Mouse (Mus musculus) ES-E14 (cell line): ENCODE results near the gene Oasl2.
"Not testable (repeated sequence)": the region's sequence is repeated elsewhere in the genome, so short reads cannot be mapped to it uniquely, and the experiment has no call there.

Experiments used
- CHD2 ChIP-seq: IDR thresholded peaks from 2 replicates; pipeline ENCODE4 v1.6.1; 2014; ENCODE audit warnings: mild to moderate bottlenecking, low read depth, low read length, inconsistent platforms
- HCFC1 ChIP-seq: IDR thresholded peaks from 2 replicates; pipeline ENCODE4 v1.6.1; 2012; ENCODE audit warnings: low read length, inconsistent platforms, borderline replicate concordance; ENCODE audit not compliant: insufficient read depth
- MAFK ChIP-seq: IDR thresholded peaks from 2 replicates; pipeline ENCODE4 v1.6.1; 2014; ENCODE audit warnings: mild to moderate bottlenecking, low read depth, low read length, inconsistent platforms; ENCODE audit not compliant: insufficient read depth
- ZC3H11A ChIP-seq: IDR thresholded peaks from 2 replicates; pipeline ENCODE4 v1.6.1; 2012; ENCODE audit warnings: low read depth, mild to moderate bottlenecking, inconsistent platforms, low read length, borderline replicate concordance
- ZNF384 ChIP-seq: IDR thresholded peaks from 2 replicates; pipeline ENCODE4 v1.6.1; 2012; ENCODE audit warnings: low read depth, low read length, inconsistent platforms

- TF ChIP-seq HCFC1, ZNF384, CHD2, ZC3H11A, MAFK: not testable (repeated sequence)
These were observed 14.4 kb upstream of the Oasl2 start for GRCm38 (mm10) chr5:114882319-114882718.
